Mouse (Mus musculus) embryonic facial prominence, embryonic 14.5 days (tissue): ENCODE results near the gene Hspd1. TPM values are rescaled to one million over a fixed set of nuclear protein-coding genes. Genes with fewer than 3 reads are reported as not detected.
"Not testable (repeated sequence)": the region's sequence is repeated elsewhere in the genome, so short reads cannot be mapped to it uniquely, and the experiment has no call there.

Source experiments
- ATAC-seq: fragments of 200-750 bp; cut with Nextera tagmentation; 2 replicates; pipeline ENCODE4 v1.8.0; 2017; ENCODE audit warnings: low read depth, moderate number of reproducible peaks, moderate TSS enrichment
- DNase-seq: peaks from one replicate; pipeline ENCODE4 v3.0.0-alpha.2; 2015; ENCODE audit warnings: low spot score
- H3K27ac ChIP-seq: fragments of 300-500 bp; sonication (generic); replicated peaks from 2 replicates; pipeline ENCODE4 v1.5.1; 2014; ENCODE audit warnings: low read depth, mild to moderate bottlenecking, low read length, moderate library complexity
- H3K27me3 ChIP-seq: fragments of 300-500 bp; sonication (generic); replicated peaks from 2 replicates; pipeline ENCODE4 v1.6.1; 2014; ENCODE audit warnings: low read length; ENCODE audit not compliant: control insufficient read depth, insufficient read depth
- H3K36me3 ChIP-seq: fragments of 300-500 bp; sonication (generic); 2 replicates; pipeline ENCODE4 v1.6.1; 2014; ENCODE audit warnings: low read length, mixed read lengths; ENCODE audit not compliant: control insufficient read depth, insufficient read depth
- H3K4me1 ChIP-seq: fragments of 300-500 bp; sonication (generic); 2 replicates; pipeline ENCODE4 v1.6.1; 2014; ENCODE audit warnings: antibody characterized with exemption, low read length; ENCODE audit not compliant: control insufficient read depth, insufficient read depth
- H3K4me2 ChIP-seq: fragments of 300-500 bp; sonication (generic); 2 replicates; pipeline ENCODE4 v1.6.1; 2014; ENCODE audit warnings: low read depth, mild to moderate bottlenecking, low read length, moderate library complexity, mixed read lengths
- H3K4me3 ChIP-seq: fragments of 300-500 bp; sonication (generic); 2 replicates; pipeline ENCODE4 v1.5.1; 2014; ENCODE audit warnings: low read depth, mild to moderate bottlenecking, low read length
- H3K9ac ChIP-seq: fragments of 300-500 bp; sonication (generic); 2 replicates; pipeline ENCODE4 v1.6.1; 2014; ENCODE audit warnings: low read depth, mild to moderate bottlenecking, low read length, moderate library complexity, mixed read lengths
- H3K9me3 ChIP-seq: fragments of 300-500 bp; sonication (generic); 2 replicates; pipeline ENCODE4 v1.6.1; 2016; ENCODE audit warnings: low read length; ENCODE audit not compliant: control insufficient read depth
- WGBS: fragments of 180-500 bp; shearing (Covaris S2); extraction: QIAGEN DNeasy Blood & Tissue Kit; methylation state at CpG from one replicate; pipeline ENCODE4 v1.1.7; 2014; 5-methylcytosine and 5-hydroxymethylcytosine counted together
- polyA plus RNA-seq: library from polyadenylated mRNA; unstranded; fragments of >200 nt; fragmentation: Nextera tagmentation; extraction: Ambion mirVana; gene quantifications from 2 replicates; pipeline ENCODE4 v1.2.1, GENCODE M21; 2014

Hspd1 gene
- polyA plus RNA-seq, 1 experiment from 2014 or later: 311 TPM

DNA sequence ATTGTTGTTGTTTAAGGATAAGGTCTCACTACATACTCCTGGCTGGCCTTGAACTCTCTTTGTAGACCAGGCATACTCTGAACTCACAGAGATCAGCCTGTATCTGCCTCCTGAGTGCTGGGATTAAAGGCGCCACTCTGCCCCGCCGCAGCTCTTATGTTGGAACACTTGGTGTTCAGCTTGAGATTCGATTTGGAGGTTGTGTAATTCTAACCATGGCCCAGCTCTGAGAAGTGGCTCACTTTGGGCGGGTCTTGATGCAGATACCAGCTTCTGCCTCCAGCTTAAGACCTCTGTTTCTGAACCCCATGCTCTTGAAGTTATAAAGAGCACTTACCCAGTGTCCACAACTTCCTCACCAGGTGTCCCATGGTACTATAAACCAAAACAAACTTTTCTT is 41.7 kb upstream of the Hspd1 start:
- Histone ChIP-seq H3K27me3 (no peaks in the 10 kb centered on the region), H3K4me3 (no peak overlapping the region), H3K27ac (no peak overlapping the region), H3K4me1 (peaks cover 20% of the 10 kb centered on the region), H3K9ac (no peak overlapping the region), H3K9me3 (no peaks in the 10 kb centered on the region), H3K4me2 (no peak overlapping the region), H3K36me3 (no peaks in the 10 kb centered on the region)
- DNase-seq: no peak
- WGBS: 92% methylated on average over 5 of the region's 5 CpGs
- ATAC-seq: no peak

GRCm38 (mm10) chr1:55124136-55124535 is 36.1 kb upstream of the Hspd1 start:
- H3K4me3 ChIP-seq, H3K27ac ChIP-seq, H3K36me3 ChIP-seq, ATAC-seq, H3K27me3 ChIP-seq, H3K9ac ChIP-seq, H3K9me3 ChIP-seq, DNase-seq, H3K4me2 ChIP-seq, H3K4me1 ChIP-seq: not testable (repeated sequence)
- WGBS: 97% methylated on average over 2 of the region's 2 CpGs

- 89% methylated on average over 2 of the region's 2 CpGs for WGBS
- Histone ChIP-seq H3K9ac (no peak overlapping the region), H3K9me3 (no peaks in the 10 kb centered on the region), H3K36me3 (no peaks in the 10 kb centered on the region), H3K4me2 (no peak overlapping the region), H3K27me3 (no peaks in the 10 kb centered on the region), H3K4me3 (no peak overlapping the region), H3K4me1 (no peaks in the 10 kb centered on the region), H3K27ac (no peak overlapping the region)
- no peak for DNase-seq
- no peak for ATAC-seq
Observed at GRCm38 (mm10) chr1:55123561-55123960, 35.5 kb upstream of the Hspd1 start.

GRCm38 (mm10) chr1:55123046-55123445 is 35.0 kb upstream of the Hspd1 start:
- H3K4me1 ChIP-seq: no peaks in the 10 kb centered on the region
- no peaks in the 10 kb centered on the region for H3K9me3 ChIP-seq
- no peak overlapping the region for H3K9ac ChIP-seq
- no peak overlapping the region for H3K27ac ChIP-seq
- no peak for DNase-seq
- no peak for ATAC-seq
- H3K4me2 ChIP-seq: no peak overlapping the region
- no peaks in the 10 kb centered on the region for H3K36me3 ChIP-seq
- no peak overlapping the region for H3K4me3 ChIP-seq
- no peaks in the 10 kb centered on the region for H3K27me3 ChIP-seq
- WGBS: 92% methylated on average over 5 of the region's 5 CpGs

DNA sequence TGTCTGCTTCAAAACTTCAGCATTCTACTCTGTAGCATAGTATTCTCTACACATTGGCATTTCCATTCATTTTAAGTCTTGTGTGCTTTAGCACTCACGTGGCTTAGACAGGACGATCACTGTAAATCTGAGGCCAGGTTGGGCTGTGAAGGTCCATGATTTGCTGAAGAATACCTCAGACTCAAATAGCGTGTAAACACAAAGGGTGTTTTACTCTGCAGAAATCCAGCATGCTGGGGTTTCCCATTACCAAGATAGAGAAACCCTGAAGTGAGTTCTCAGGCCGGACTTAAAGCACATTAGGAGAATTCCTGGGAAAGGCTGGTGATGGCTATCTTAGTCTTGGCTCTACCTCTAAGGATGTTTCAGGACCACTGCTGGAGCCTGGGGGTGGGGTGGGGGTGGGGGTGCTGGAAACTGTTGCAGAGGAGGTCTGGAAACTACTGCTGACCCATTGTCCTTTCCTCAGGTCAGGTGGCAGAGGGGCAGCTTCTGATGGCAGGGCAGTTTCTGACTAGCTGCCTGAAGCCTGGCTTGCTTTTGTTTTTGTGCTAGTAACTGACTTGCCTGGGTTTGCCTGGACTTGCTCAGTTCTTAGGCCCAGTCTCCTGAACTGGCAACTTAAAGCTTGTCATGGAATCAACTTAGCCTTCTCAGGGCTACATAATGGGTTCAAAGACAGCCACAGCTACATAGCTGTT is 21.2 kb upstream of the Hspd1 start:
- ATAC-seq (no peak), DNase-seq (no peak)
- H3K9me3 ChIP-seq: peaks cover 6% of the 10 kb centered on the region; the same call in 1 of the 2 replicates
- H3K4me1 ChIP-seq: no peaks in the 10 kb centered on the region
- H3K27me3 ChIP-seq: no peaks in the 10 kb centered on the region
- no peak overlapping the region for H3K4me3 ChIP-seq
- no peaks in the 10 kb centered on the region for H3K36me3 ChIP-seq
- 82% methylated on average over 4 of the region's 4 CpGs for WGBS
- no peak overlapping the region for H3K27ac ChIP-seq
- H3K9ac ChIP-seq: no peak overlapping the region
- no peak overlapping the region for H3K4me2 ChIP-seq

GRCm38 (mm10) chr1:55108473-55108872 is 20.4 kb upstream of the Hspd1 start:
- Histone ChIP-seq H3K9ac (no peak overlapping the region), H3K27ac (no peak overlapping the region), H3K36me3 (no peaks in the 10 kb centered on the region), H3K4me3 (no peak overlapping the region), H3K4me2 (no peak overlapping the region), H3K9me3 (peaks cover 6% of the 10 kb centered on the region; the same call in 1 of the 2 replicates), H3K27me3 (no peaks in the 10 kb centered on the region), H3K4me1 (no peaks in the 10 kb centered on the region)
- ATAC-seq (no peak), DNase-seq (peak; percentile 32)
- 46% methylated on average over 2 of the region's 2 CpGs for WGBS

- Histone ChIP-seq H3K36me3 (no peaks in the 10 kb centered on the region), H3K4me1 (no peaks in the 10 kb centered on the region), H3K4me3 (no peak overlapping the region), H3K9me3 (peaks cover 6% of the 10 kb centered on the region; the same call in 1 of the 2 replicates), H3K27me3 (no peaks in the 10 kb centered on the region), H3K9ac (no peak overlapping the region), H3K27ac (no peak overlapping the region), H3K4me2 (no peak overlapping the region)
- WGBS: 92% methylated on average over 1 of the region's 1 CpGs
- ATAC-seq (no peak), DNase-seq (no peak)
Observed at GRCm38 (mm10) chr1:55107644-55108043, 19.6 kb upstream of the Hspd1 start.

- peaks cover 6% of the 10 kb centered on the region; the same call in 1 of the 2 replicates for H3K9me3 ChIP-seq
- no peaks in the 10 kb centered on the region for H3K4me1 ChIP-seq
- H3K4me3 ChIP-seq: no peak overlapping the region
- no peak overlapping the region for H3K4me2 ChIP-seq
- ATAC-seq (no peak), DNase-seq (no peak)
- H3K9ac ChIP-seq: no peak overlapping the region
- H3K36me3 ChIP-seq: no peaks in the 10 kb centered on the region
- H3K27ac ChIP-seq: no peak overlapping the region
- 88% methylated on average over 9 of the region's 9 CpGs for WGBS
- H3K27me3 ChIP-seq: no peaks in the 10 kb centered on the region
Observed at GRCm38 (mm10) chr1:55106919-55107585, 19.0 kb upstream of the Hspd1 start.

DNA sequence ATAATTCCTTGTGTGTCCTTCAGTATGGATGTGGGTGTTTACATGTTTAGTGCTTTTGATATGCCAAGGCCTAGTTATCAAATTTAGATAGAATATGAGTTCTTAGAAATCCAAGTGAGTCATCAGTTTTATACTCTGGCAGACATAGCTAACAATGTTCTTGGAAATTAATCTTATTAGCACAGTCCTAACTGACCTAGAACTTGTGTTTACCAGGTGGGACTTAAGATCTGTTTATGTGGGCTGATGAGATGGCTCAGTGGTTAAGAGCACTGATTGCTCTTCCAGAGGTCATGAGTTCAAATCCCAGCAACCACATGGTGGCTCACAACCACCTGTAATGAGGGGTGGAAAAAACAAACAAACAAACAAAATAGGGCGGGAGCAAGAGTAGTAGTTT is 4.4 kb upstream of the Hspd1 start:
- no peak for DNase-seq
- Histone ChIP-seq H3K4me3 (no peak overlapping the region), H3K36me3 (peaks cover 26% of the 10 kb centered on the region), H3K27ac (no peak overlapping the region), H3K4me1 (peaks cover 8% of the 10 kb centered on the region), H3K9ac (no peak overlapping the region), H3K9me3 (no peaks in the 10 kb centered on the region), H3K4me2 (no peak overlapping the region), H3K27me3 (no peaks in the 10 kb centered on the region)
- WGBS: 76% methylated on average over 1 of the region's 1 CpGs
- ATAC-seq: no peak
